Mouse (Mus musculus): ENCODE results near the gene Utrn.

GRCm38 (mm10) chr10:12841497-12841896, 27.7 kb downstream of the Utrn start:
- TF ChIP-seq POLR2A (IDR thresholded peaks at IDR 0.05; ENCODE audit: low read depth, low read length): no peak
- no peak for TF ChIP-seq CTCF (IDR thresholded peaks at IDR 0.05; ENCODE audit: borderline replicate concordance, insufficient read depth, low read length)
